Mouse (Mus musculus): ENCODE data around the gene Fnbp1l.

GRCm38 (mm10) chr3:122509534-122510239 is 109.8 kb downstream of the Fnbp1l start:
- TF ChIP-seq POLR2A (IDR thresholded peaks at IDR 0.05; ENCODE audit: insufficient read depth, low read depth, low read length) (no peak), EP300 (IDR thresholded peaks at IDR 0.05; ENCODE audit: insufficient read depth, low read depth, low read length) (no peak)
